Mouse (Mus musculus): ENCODE data around the gene Sf1. TPM values are rescaled to one million over a fixed set of nuclear protein-coding genes. Genes with fewer than 3 reads are reported as not detected.

The Sf1 gene
- polyA plus RNA-seq, 1 experiment: 61.1 TPM

- no peak for DNase-seq (ENCODE audit: low read depth, low spot score)
- 86% methylated on average over 16 of the region's 16 CpGs for WGBS
Measured at GRCm38 (mm10) chr19:6393637-6394036, 30.1 kb downstream of the Sf1 start.

DNA sequence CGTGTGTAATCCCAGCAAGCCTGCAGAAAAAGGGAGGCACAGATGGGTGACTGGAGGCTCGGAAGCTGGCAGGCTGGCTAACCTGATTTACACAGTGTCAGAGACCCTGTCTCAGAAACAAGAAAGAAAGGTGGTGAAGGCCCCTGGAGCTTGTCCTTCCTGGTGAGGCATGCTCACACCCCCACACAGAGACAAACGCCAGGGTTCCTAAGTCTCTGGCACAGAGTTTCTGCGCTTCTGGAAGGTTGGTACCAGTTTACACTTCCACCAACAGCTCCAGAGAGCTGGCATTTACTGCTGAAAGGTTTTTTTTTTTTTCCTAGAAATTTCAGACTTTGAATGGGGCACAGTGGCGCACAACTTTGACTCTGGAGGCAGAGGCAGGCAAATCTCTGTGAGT lies 32.7 kb downstream of the Sf1 start:
- DNase-seq (ENCODE audit: low read depth, low spot score): no peak
- WGBS: 87% methylated on average over 5 of the region's 5 CpGs

DNA sequence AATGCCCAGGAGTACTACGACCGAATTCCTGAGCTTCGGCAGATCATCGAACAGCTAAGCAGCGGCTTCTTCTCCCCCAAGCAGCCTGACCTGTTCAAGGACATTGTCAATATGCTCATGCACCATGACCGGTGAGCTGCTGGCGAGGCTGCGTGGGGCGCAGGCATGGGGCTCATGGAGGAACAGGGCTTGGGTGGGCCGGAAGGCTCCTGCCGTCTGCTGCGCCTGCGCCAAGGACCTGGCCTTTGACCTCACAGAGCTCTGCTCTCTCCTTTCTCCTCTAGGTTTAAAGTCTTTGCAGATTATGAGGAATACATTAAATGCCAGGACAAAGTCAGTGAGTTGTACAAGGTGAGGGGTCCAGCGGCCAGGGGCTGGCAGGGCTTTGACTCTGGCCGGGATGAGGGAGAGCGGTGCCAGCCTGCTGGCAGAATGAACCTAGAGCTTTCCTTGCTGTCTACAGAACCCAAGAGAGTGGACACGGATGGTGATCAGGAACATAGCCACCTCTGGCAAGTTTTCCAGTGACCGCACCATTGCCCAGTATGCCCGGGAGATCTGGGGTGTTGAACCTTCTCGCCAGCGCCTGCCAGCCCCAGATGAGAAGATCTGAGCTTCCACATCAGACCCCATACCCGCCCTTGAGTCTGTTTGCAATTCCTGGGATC lies 34.2 kb downstream of the Sf1 start:
- DNase-seq (ENCODE audit: low read depth, low spot score): no peak
- 87% methylated on average over 22 of the region's 22 CpGs for WGBS

GRCm38 (mm10) chr19:6398447-6399284 lies 35.2 kb downstream of the Sf1 start:
- no peak for DNase-seq (ENCODE audit: low read depth, low spot score)
- under 1% methylated on average over 39 of the region's 39 CpGs for WGBS

DNA sequence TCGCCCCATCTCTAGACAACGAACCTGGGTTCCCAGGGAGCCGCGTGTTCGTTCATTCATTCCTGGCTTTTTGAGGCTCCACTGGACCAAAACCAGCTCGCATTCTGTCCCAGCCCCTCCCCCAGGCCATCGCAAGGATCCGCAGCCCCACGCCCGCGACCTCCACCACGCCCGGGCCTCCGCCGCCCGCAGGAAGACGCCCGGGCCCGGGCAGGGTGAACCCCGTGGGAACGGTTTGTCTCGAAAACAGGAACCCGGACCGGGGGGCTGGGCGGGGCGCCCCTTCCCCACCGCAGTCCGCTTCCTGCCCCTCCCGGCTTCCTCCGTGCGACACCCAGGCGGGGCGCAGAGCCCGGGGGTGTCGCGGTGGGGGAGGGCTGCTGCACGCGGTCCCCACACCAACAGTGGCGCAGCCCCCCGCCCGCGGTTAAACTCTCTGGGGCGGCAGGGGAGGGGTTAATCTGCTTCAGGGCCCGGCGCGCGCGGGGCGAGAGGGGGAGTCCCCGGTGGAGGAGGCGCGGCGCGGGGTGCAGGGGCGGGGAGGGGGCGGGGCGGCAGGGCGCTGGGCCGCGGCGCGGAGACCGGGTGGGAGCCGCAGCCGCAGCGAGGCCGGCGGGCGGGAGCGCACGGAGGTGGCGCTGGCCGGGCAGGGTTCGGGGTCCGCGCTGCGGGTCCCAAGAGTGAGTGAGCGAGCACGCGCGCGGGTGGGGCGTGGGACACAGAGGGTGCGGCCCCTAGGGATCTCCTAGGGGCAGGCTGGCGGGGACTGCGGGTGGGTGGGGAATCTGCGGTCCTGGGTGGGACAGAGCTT lies 36.0 kb downstream of the Sf1 start, which contains the start of gene Rasgrp2:
Gene Rasgrp2 (plus strand): TSS at position 56 of the 811 bp plus-strand sequence.
- 1% methylated on average over 83 of the region's 87 CpGs for WGBS
- no peak for DNase-seq (ENCODE audit: low read depth, low spot score)

- 4% methylated on average over 29 of the region's 29 CpGs for WGBS
- no peak for DNase-seq (ENCODE audit: low read depth, low spot score)
Measured at GRCm38 (mm10) chr19:6400096-6401086, 36.9 kb downstream of the Sf1 start.

DNA sequence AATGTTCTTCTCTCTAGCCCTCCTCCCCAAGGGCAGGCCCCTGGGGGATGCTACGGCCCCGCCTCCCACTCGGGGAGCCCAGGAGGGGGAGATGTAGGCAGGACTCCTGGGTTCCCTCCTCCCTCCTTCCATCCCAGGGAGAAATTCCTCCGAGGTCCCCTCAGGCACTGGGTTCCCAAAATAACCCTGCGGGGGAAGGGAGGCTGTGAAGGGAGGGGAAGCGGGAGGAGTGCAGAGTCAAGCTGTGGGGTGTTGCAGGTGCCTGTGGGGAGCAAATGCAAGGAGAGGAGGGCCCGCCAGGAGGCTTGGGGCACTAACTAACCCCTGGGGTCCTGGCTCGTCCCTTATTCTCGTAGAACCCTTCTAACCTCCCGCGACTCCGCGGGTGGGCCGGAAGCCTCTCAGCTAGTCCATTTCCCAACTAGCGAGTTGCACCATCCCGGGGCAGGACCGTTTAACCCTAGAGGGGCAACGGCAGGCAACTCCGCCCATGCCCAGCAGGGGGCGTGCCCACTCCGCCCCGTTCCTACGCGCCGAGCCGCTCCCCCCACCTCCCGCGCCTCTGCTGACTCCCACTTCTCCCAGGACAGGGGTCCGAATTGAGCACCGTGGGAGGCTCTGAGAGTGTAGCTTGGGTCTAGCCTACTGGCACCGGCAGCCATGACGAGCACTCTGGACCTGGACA lies 37.8 kb downstream of the Sf1 start:
- WGBS: 2% methylated on average over 32 of the region's 32 CpGs
- DNase-seq (ENCODE audit: low read depth, low spot score): no peak

DNA sequence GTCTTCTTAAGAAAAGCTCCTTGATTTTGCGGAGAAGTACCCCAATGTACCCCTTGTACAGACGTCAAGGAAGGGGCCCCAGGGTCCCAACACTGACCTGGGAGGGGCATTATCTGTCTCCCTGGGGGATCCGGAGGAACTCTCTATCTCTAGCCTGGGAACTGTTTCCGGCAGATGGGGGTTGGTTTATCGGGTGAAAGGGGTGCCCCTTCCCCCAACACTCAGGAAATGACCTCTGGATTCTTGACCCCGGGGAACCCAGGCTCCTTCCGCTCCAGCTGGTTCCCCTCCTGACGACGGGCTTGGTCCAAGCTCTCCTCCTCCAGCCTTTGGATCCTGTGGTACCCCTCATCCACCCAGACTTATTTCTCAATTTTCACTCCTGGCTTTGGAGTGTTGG lies 38.5 kb downstream of the Sf1 start:
- 12% methylated on average over 9 of the region's 9 CpGs for WGBS
- no peak for DNase-seq (ENCODE audit: low read depth, low spot score)

DNA sequence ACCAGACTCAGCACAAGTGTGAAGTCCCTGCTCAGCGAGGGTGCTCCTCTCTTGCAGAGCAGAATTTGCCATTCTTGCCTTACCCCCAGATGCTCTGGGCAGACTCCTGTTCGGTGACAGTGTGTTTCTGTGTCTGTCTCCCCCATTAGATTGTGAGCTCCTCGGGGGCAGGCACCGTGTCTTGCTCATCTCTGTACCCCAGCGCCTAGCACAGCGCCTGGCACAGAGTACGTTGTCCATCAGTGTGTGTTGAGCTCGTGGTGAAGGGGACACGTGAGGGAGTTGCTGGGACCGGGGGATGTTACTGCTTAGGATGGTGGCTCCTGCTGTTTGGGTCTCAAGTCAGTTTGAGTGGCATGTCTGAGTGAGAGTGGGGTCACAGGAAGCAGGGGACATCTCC lies 40.4 kb downstream of the Sf1 start:
- WGBS: 79% methylated on average over 10 of the region's 10 CpGs
- DNase-seq (ENCODE audit: low read depth, low spot score): no peak

- DNase-seq (ENCODE audit: low read depth, low spot score): no peak
- 70% methylated on average over 10 of the region's 10 CpGs for WGBS
Measured at GRCm38 (mm10) chr19:6405433-6405832, 41.9 kb downstream of the Sf1 start.

DNA sequence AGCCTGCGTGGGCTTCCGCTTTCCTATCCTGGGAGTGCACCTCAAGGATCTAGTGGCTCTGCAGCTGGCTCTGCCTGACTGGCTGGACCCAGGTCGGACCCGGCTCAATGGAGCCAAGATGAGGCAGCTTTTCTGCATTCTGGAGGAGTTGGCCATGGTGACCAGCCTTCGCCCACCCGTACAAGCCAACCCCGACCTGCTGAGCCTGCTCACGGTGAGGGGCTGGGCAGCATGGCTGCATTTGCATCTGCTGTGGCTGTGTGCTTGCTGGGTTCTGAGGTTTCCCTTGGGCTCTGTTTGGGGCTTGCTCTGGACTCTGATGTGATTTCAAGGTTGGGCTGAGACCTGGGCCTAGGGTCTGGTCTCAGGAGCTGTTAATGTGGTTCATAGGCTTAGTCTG lies 43.6 kb downstream of the Sf1 start:
- 92% methylated on average over 8 of the region's 8 CpGs for WGBS
- DNase-seq (ENCODE audit: low read depth, low spot score): no peak

GRCm38 (mm10) chr19:6407816-6408510 lies 44.5 kb downstream of the Sf1 start:
- DNase-seq (ENCODE audit: low read depth, low spot score): no peak
- 55% methylated on average over 16 of the region's 16 CpGs for WGBS

GRCm38 (mm10) chr19:6408749-6409148 lies 45.3 kb downstream of the Sf1 start:
- DNase-seq (ENCODE audit: low read depth, low spot score): no peak
- 82% methylated on average over 8 of the region's 8 CpGs for WGBS

DNA sequence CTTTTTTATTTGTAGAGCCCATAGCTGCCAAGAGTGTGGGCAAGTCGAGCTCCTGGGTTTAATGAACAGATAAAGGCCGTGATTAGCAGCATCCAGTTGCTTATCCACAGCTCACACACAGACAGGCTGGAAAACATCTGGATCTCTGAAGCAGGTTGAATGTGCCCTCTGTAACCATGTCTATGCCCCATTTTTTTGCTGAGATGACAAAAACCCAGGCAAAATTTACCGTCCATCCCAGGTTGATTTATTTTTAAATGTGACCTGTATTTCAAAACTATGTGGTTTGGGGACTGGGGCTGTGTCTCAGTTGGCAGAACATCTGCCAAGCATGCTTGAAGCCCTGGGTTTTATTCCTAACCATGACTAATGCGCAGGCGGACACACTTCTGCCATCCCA lies 45.7 kb downstream of the Sf1 start:
- DNase-seq (ENCODE audit: low read depth, low spot score): no peak
- WGBS: 74% methylated on average over 5 of the region's 5 CpGs

GRCm38 (mm10) chr19:6409936-6410335 lies 46.4 kb downstream of the Sf1 start:
- no peak for DNase-seq (ENCODE audit: low read depth, low spot score)
- 75% methylated on average over 5 of the region's 5 CpGs for WGBS

- DNase-seq (ENCODE audit: low read depth, low spot score): no peak
- 52% methylated on average over 14 of the region's 14 CpGs for WGBS
Measured at GRCm38 (mm10) chr19:6412798-6413197, 49.3 kb downstream of the Sf1 start.

DNA sequence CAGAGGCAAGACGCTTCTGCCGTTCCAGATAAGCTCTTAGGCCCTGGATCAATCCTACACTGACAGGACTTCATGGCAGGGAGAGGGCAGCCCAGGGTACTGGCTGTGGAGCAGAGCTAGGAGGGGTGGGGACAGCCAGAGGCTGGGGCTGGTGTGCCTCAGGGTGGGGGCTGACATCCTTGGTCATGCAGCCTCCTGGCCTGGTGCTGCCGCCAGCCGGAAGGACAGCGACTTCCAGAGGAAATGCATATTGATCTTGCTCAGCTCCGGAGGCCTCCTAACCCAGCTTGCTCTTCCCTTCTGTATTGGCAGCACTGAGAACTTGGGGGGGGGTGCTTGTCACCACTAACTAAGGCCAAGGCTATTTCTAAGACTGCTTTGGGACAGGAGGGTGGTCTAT lies 52.0 kb downstream of the Sf1 start:
- no peak for DNase-seq (ENCODE audit: low read depth, low spot score)
- 59% methylated on average over 6 of the region's 6 CpGs for WGBS

- no peak for DNase-seq (ENCODE audit: low read depth, low spot score)
- WGBS: 51% methylated on average over 9 of the region's 9 CpGs
Measured at GRCm38 (mm10) chr19:6416124-6416770, 52.8 kb downstream of the Sf1 start.
